Mouse (Mus musculus) forebrain, postnatal 0 days (tissue): Measurements from ENCODE around the gene Cfap65. TPM values are rescaled to one million over a fixed set of nuclear protein-coding genes. Genes with fewer than 3 reads are reported as not detected.
A peak's percentile ranks its signal among the peaks of the same experiment; 100 is the strongest.

Source experiments
- ATAC-seq: fragments of 200-750 bp; cut with Nextera tagmentation; 2 replicates; pipeline ENCODE4 v1.8.0; 2017; ENCODE audit warnings: mild to moderate bottlenecking, moderate library complexity
- DNase-seq: peaks from one replicate; pipeline ENCODE4 v3.0.0-alpha.2; 2015
- H3K27ac ChIP-seq: fragments of 300-500 bp; sonication (generic); 2 replicates; pipeline ENCODE4 v1.5.1; 2014; ENCODE audit warnings: low read depth, mild to moderate bottlenecking, antibody characterized with exemption, low read length, moderate library complexity, mixed read lengths
- H3K27me3 ChIP-seq: fragments of 300-500 bp; sonication (generic); 2 replicates; pipeline ENCODE4 v1.6.1; 2014; ENCODE audit warnings: mild to moderate bottlenecking, low read length, mixed read lengths; ENCODE audit not compliant: insufficient read depth
- H3K36me3 ChIP-seq: fragments of 300-500 bp; sonication (generic); 2 replicates; pipeline ENCODE4 v1.6.1; 2014; ENCODE audit warnings: mild to moderate bottlenecking, moderate library complexity; ENCODE audit not compliant: insufficient read depth
- H3K4me1 ChIP-seq: fragments of 300-500 bp; sonication (generic); 2 replicates; pipeline ENCODE4 v1.6.1; 2014; ENCODE audit warnings: antibody characterized with exemption; ENCODE audit not compliant: insufficient read depth
- H3K4me2 ChIP-seq: fragments of 300-500 bp; sonication (generic); 2 replicates; pipeline ENCODE4 v1.6.1; 2014; ENCODE audit warnings: low read depth, mild to moderate bottlenecking, moderate library complexity
- H3K4me3 ChIP-seq: fragments of 300-500 bp; sonication (generic); 2 replicates; pipeline ENCODE4 v1.5.1; 2014; ENCODE audit warnings: low read depth, low read length, mixed read lengths
- H3K9ac ChIP-seq: fragments of 300-500 bp; sonication (generic); 2 replicates; pipeline ENCODE4 v1.6.1; 2014; ENCODE audit warnings: mild to moderate bottlenecking
- H3K9me3 ChIP-seq: fragments of 300-500 bp; sonication (generic); 2 replicates; pipeline ENCODE4 v1.6.1; 2016; ENCODE audit warnings: low read length
- CTCF ChIP-seq: sonication (generic); IDR thresholded peaks from 2 replicates; pipeline ENCODE4 v1.5.1; 2016; ENCODE audit warnings: antibody characterized with exemption, control low read depth, low read depth
- WGBS: fragments of 180-500 bp; shearing (Covaris S2); extraction: QIAGEN DNeasy Blood & Tissue Kit; methylation state at CpG from one replicate; pipeline ENCODE4 v1.1.7; 2014; 5-methylcytosine and 5-hydroxymethylcytosine counted together
- polyA plus RNA-seq: library from polyadenylated mRNA; unstranded; fragments of >200 nt; fragmentation: Nextera tagmentation; extraction: Ambion mirVana; gene quantifications from 2 replicates; pipeline ENCODE4 v1.2.1, GENCODE M21; 2015
- total RNA-seq: library from RNA; depleted of rRNA; stranded (reverse); fragments of >200 nt; gene quantifications from 2 replicates; pipeline ENCODE4 v1.2.3, GENCODE M21; 2014; rRNA removed

The Cfap65 gene
- total RNA-seq: 2.1 and 3.4 TPM in 2 replicates
- polyA plus RNA-seq: 0.52 and 1.1 TPM in 2 replicates

GRCm38 (mm10) chr1:74935402-74935801 is at the start of gene Cfap65:
Gene Cfap65, minus strand, starts transcription at chr1:74935599.
- H3K4me1 ChIP-seq: no peaks in the 10 kb centered on the region
- DNase-seq (peak; percentile 87), ATAC-seq (peak; percentile 90)
- H3K36me3 ChIP-seq: no peaks in the 10 kb centered on the region
- peak within 1 kb of the TSS; percentile 55 for H3K4me2 ChIP-seq
- H3K9me3 ChIP-seq: no peaks in the 10 kb centered on the region
- H3K9ac ChIP-seq: peak within 1 kb of the TSS; percentile 4; the same call in 1 of the 2 replicates
- no peak for TF ChIP-seq CTCF
- 2% methylated on average over 18 of the region's 18 CpGs for WGBS
- H3K27ac ChIP-seq: no peak within 1 kb of the TSS
- H3K4me3 ChIP-seq: peak within 1 kb of the TSS; percentile 35
- peaks cover 17% of the 10 kb centered on the region for H3K27me3 ChIP-seq

GRCm38 (mm10) chr1:74977001-74977400 is 41.6 kb upstream of the Cfap65 start:
- no peak overlapping the region for H3K9ac ChIP-seq
- H3K4me3 ChIP-seq: no peak overlapping the region
- H3K4me1 ChIP-seq: no peaks in the 10 kb centered on the region
- no peaks in the 10 kb centered on the region for H3K9me3 ChIP-seq
- no peak for TF ChIP-seq CTCF
- no peak overlapping the region for H3K27ac ChIP-seq
- no peak overlapping the region for H3K4me2 ChIP-seq
- H3K36me3 ChIP-seq: no peaks in the 10 kb centered on the region
- ATAC-seq (no peak), DNase-seq (no peak)
- H3K27me3 ChIP-seq: no peaks in the 10 kb centered on the region
- 85% methylated on average over 8 of the region's 8 CpGs for WGBS

GRCm38 (mm10) chr1:74975936-74976335 is 40.5 kb upstream of the Cfap65 start:
- no peak overlapping the region for H3K9ac ChIP-seq
- no peaks in the 10 kb centered on the region for H3K36me3 ChIP-seq
- ATAC-seq: no peak
- no peak for TF ChIP-seq CTCF
- WGBS: 92% methylated on average over 1 of the region's 1 CpGs
- no peaks in the 10 kb centered on the region for H3K9me3 ChIP-seq
- no peak overlapping the region for H3K4me2 ChIP-seq
- no peak for DNase-seq
- no peaks in the 10 kb centered on the region for H3K4me1 ChIP-seq
- H3K27me3 ChIP-seq: no peaks in the 10 kb centered on the region
- no peak overlapping the region for H3K4me3 ChIP-seq
- H3K27ac ChIP-seq: no peak overlapping the region

- H3K4me3 ChIP-seq: no peak overlapping the region
- no peak for TF ChIP-seq CTCF
- H3K27ac ChIP-seq: no peak overlapping the region
- 81% methylated on average over 6 of the region's 6 CpGs for WGBS
- no peaks in the 10 kb centered on the region for H3K9me3 ChIP-seq
- no peak overlapping the region for H3K4me2 ChIP-seq
- H3K27me3 ChIP-seq: no peaks in the 10 kb centered on the region
- H3K36me3 ChIP-seq: no peaks in the 10 kb centered on the region
- DNase-seq: no peak
- H3K4me1 ChIP-seq: no peaks in the 10 kb centered on the region
- ATAC-seq: no peak
- H3K9ac ChIP-seq: no peak overlapping the region
Measured at GRCm38 (mm10) chr1:74973590-74973989, 38.2 kb upstream of the Cfap65 start.

GRCm38 (mm10) chr1:74971353-74972050 is 36.1 kb upstream of the Cfap65 start:
- no peak for TF ChIP-seq CTCF
- Histone ChIP-seq H3K4me1 (no peaks in the 10 kb centered on the region), H3K9ac (no peak overlapping the region), H3K4me3 (no peak overlapping the region), H3K27ac (no peak overlapping the region), H3K9me3 (no peaks in the 10 kb centered on the region), H3K36me3 (no peaks in the 10 kb centered on the region), H3K27me3 (no peaks in the 10 kb centered on the region), H3K4me2 (no peak overlapping the region)
- ATAC-seq: no peak
- 67% methylated on average over 4 of the region's 4 CpGs for WGBS
- DNase-seq: no peak

GRCm38 (mm10) chr1:74967962-74968580 is 32.7 kb upstream of the Cfap65 start:
- no peaks in the 10 kb centered on the region for H3K27me3 ChIP-seq
- no peak overlapping the region for H3K4me2 ChIP-seq
- H3K9ac ChIP-seq: no peak overlapping the region
- 84% methylated on average over 8 of the region's 8 CpGs for WGBS
- H3K4me1 ChIP-seq: no peaks in the 10 kb centered on the region
- DNase-seq (no peak), ATAC-seq (no peak)
- no peaks in the 10 kb centered on the region for H3K36me3 ChIP-seq
- no peak for TF ChIP-seq CTCF
- no peak overlapping the region for H3K4me3 ChIP-seq
- H3K9me3 ChIP-seq: no peaks in the 10 kb centered on the region
- no peak overlapping the region for H3K27ac ChIP-seq
